Mouse (Mus musculus): ENCODE data around the gene Cldn10.

- TF ChIP-seq POLR2A (IDR thresholded peaks at IDR 0.05; ENCODE audit: control insufficient read depth, low read depth, low read length) (no peak), CTCF (IDR thresholded peaks at IDR 0.05; ENCODE audit: control insufficient read depth, insufficient read depth, insufficient replicate concordance, low read depth, low read length) (no peak)
Measured at GRCm38 (mm10) chr14:118903867-118904562, 116.3 kb downstream of the Cldn10 start.
